Mouse (Mus musculus) heart, embryonic 11.5 days (tissue): ENCODE results near the gene Myo10. TPM values are rescaled to one million over a fixed set of nuclear protein-coding genes. Genes with fewer than 3 reads are reported as not detected.

Source experiments
- ATAC-seq: fragments of 200-750 bp; cut with Nextera tagmentation; replicated peaks from 2 replicates; pipeline ENCODE4 v1.8.0; 2017; ENCODE audit warnings: moderate library complexity; ENCODE audit not compliant: insufficient number of reproducible peaks, low FRiP score, low TSS enrichment
- H3K27ac ChIP-seq: fragments of 300-500 bp; sonication (generic); 2 replicates; pipeline ENCODE4 v1.5.1; 2014; ENCODE audit warnings: mild to moderate bottlenecking, low read depth, low read length
- H3K27me3 ChIP-seq: fragments of 300-500 bp; sonication (generic); 2 replicates; pipeline ENCODE4 v1.6.1; 2014; ENCODE audit warnings: mild to moderate bottlenecking, low read length, mixed read lengths; ENCODE audit not compliant: control insufficient read depth, insufficient read depth
- H3K36me3 ChIP-seq: fragments of 300-500 bp; sonication (generic); 2 replicates; pipeline ENCODE4 v1.6.1; 2014; ENCODE audit warnings: mild to moderate bottlenecking, low read length, moderate library complexity, mixed read lengths; ENCODE audit not compliant: control insufficient read depth, insufficient read depth
- H3K4me1 ChIP-seq: fragments of 300-500 bp; sonication (generic); 2 replicates; pipeline ENCODE4 v1.6.1; 2014; ENCODE audit warnings: low read length; ENCODE audit not compliant: control insufficient read depth, insufficient read depth
- H3K4me2 ChIP-seq: fragments of 300-500 bp; sonication (generic); 2 replicates; pipeline ENCODE4 v1.6.1; 2014; ENCODE audit warnings: mild to moderate bottlenecking, moderate library complexity
- H3K4me3 ChIP-seq: fragments of 300-500 bp; sonication (generic); 2 replicates; pipeline ENCODE4 v1.5.1; 2014; ENCODE audit warnings: low read depth, low read length
- H3K9ac ChIP-seq: fragments of 300-500 bp; sonication (generic); 2 replicates; pipeline ENCODE4 v1.6.1; 2014; ENCODE audit warnings: mild to moderate bottlenecking, low read depth, low read length, moderate library complexity
- H3K9me3 ChIP-seq: fragments of 300-500 bp; sonication (generic); replicated peaks from 2 replicates; pipeline ENCODE4 v1.6.1; 2016; ENCODE audit warnings: low read length; ENCODE audit not compliant: control insufficient read depth
- WGBS: fragments of 180-500 bp; shearing (Covaris S2); extraction: QIAGEN DNeasy Blood & Tissue Kit; methylation state at CpG from one replicate; pipeline ENCODE4 v1.1.7; 2014; ENCODE audit not compliant: insufficient replicate concordance; 5-methylcytosine and 5-hydroxymethylcytosine counted together
- polyA plus RNA-seq: library from polyadenylated mRNA; unstranded; fragments of >200 nt; fragmentation: Nextera tagmentation; extraction: Ambion mirVana; gene quantifications from 2 replicates; pipeline ENCODE4 v1.2.1, GENCODE M21; 2014

Myo10 gene
- polyA plus RNA-seq, 1 experiment from 2014 or later: 15.4 TPM

GRCm38 (mm10) chr15:25755536-25755935 lies 133.2 kb downstream of the Myo10 start:
- H3K4me1 ChIP-seq: no peaks in the 10 kb centered on the region
- 69% methylated on average over 6 of the region's 6 CpGs for WGBS
- no peak for ATAC-seq

GRCm38 (mm10) chr15:25756072-25756471 lies 133.7 kb downstream of the Myo10 start:
- Histone ChIP-seq H3K4me2 (no peak overlapping the region), H3K4me1 (no peaks in the 10 kb centered on the region), H3K4me3 (no peak overlapping the region), H3K9ac (no peak overlapping the region), H3K27ac (no peak overlapping the region), H3K9me3 (no peaks in the 10 kb centered on the region), H3K27me3 (no peaks in the 10 kb centered on the region), H3K36me3 (no peaks in the 10 kb centered on the region)
- ATAC-seq: no peak
- 53% methylated on average over 3 of the region's 3 CpGs for WGBS

More at GRCm38 (mm10) chr15:25755536-25755935, 133.2 kb downstream of the Myo10 start:
- Histone ChIP-seq H3K27ac (no peak overlapping the region), H3K9me3 (no peaks in the 10 kb centered on the region), H3K27me3 (no peaks in the 10 kb centered on the region), H3K4me2 (no peak overlapping the region), H3K4me3 (no peak overlapping the region), H3K9ac (no peak overlapping the region), H3K36me3 (no peaks in the 10 kb centered on the region)

- Histone ChIP-seq H3K4me1 (no peaks in the 10 kb centered on the region), H3K27ac (no peak overlapping the region), H3K9ac (no peak overlapping the region), H3K4me2 (no peak overlapping the region), H3K36me3 (no peaks in the 10 kb centered on the region), H3K9me3 (no peaks in the 10 kb centered on the region), H3K4me3 (no peak overlapping the region), H3K27me3 (no peaks in the 10 kb centered on the region)
- no peak for ATAC-seq
- 77% methylated on average over 10 of the region's 10 CpGs for WGBS
Measured at GRCm38 (mm10) chr15:25758037-25758436, 135.7 kb downstream of the Myo10 start.

GRCm38 (mm10) chr15:25758500-25759086 lies 136.3 kb downstream of the Myo10 start:
- H3K27ac ChIP-seq: no peak overlapping the region
- H3K4me3 ChIP-seq: no peak overlapping the region
- no peaks in the 10 kb centered on the region for H3K9me3 ChIP-seq
- H3K36me3 ChIP-seq: peaks cover 3% of the 10 kb centered on the region; the same call in 1 of the 2 replicates
- H3K27me3 ChIP-seq: no peaks in the 10 kb centered on the region
- no peak for ATAC-seq
- no peaks in the 10 kb centered on the region for H3K4me1 ChIP-seq
- H3K9ac ChIP-seq: no peak overlapping the region
- no peak overlapping the region for H3K4me2 ChIP-seq
- 74% methylated on average over 15 of the region's 15 CpGs for WGBS

- no peak overlapping the region for H3K4me3 ChIP-seq
- no peak for ATAC-seq
- WGBS: 84% methylated on average over 5 of the region's 5 CpGs
- H3K4me2 ChIP-seq: no peak overlapping the region
- peaks cover 3% of the 10 kb centered on the region; the same call in 1 of the 2 replicates for H3K36me3 ChIP-seq
- no peak overlapping the region for H3K27ac ChIP-seq
- H3K27me3 ChIP-seq: no peaks in the 10 kb centered on the region
- no peak overlapping the region for H3K9ac ChIP-seq
- no peaks in the 10 kb centered on the region for H3K9me3 ChIP-seq
- H3K4me1 ChIP-seq: no peaks in the 10 kb centered on the region
Measured at GRCm38 (mm10) chr15:25760304-25760703, 138.0 kb downstream of the Myo10 start.

GRCm38 (mm10) chr15:25761049-25761448 lies 138.7 kb downstream of the Myo10 start:
- ATAC-seq: no peak
- Histone ChIP-seq H3K4me2 (no peak overlapping the region), H3K27ac (no peak overlapping the region), H3K4me3 (no peak overlapping the region), H3K9me3 (no peaks in the 10 kb centered on the region), H3K9ac (no peak overlapping the region), H3K27me3 (no peaks in the 10 kb centered on the region), H3K36me3 (peaks cover 3% of the 10 kb centered on the region; the same call in 1 of the 2 replicates), H3K4me1 (peaks cover 5% of the 10 kb centered on the region; the same call in 1 of the 2 replicates)
- WGBS: 77% methylated on average over 2 of the region's 2 CpGs

- Histone ChIP-seq H3K27ac (no peak overlapping the region), H3K4me2 (no peak overlapping the region), H3K36me3 (peaks cover 3% of the 10 kb centered on the region; the same call in 1 of the 2 replicates), H3K4me1 (peaks cover 5% of the 10 kb centered on the region), H3K27me3 (no peaks in the 10 kb centered on the region), H3K9me3 (no peaks in the 10 kb centered on the region), H3K9ac (no peak overlapping the region), H3K4me3 (no peak overlapping the region)
- ATAC-seq: no peak
- 31% methylated on average over 8 of the region's 8 CpGs for WGBS
Measured at GRCm38 (mm10) chr15:25761800-25762211, 139.5 kb downstream of the Myo10 start.

GRCm38 (mm10) chr15:25762306-25762705 lies 140.0 kb downstream of the Myo10 start:
- Histone ChIP-seq H3K27ac (no peak overlapping the region), H3K9me3 (no peaks in the 10 kb centered on the region), H3K36me3 (peaks cover 3% of the 10 kb centered on the region; the same call in 1 of the 2 replicates), H3K27me3 (no peaks in the 10 kb centered on the region), H3K4me1 (peaks cover 9% of the 10 kb centered on the region), H3K4me2 (no peak overlapping the region), H3K4me3 (no peak overlapping the region), H3K9ac (no peak overlapping the region)
- no peak for ATAC-seq
- 33% methylated on average over 8 of the region's 8 CpGs for WGBS

- Histone ChIP-seq H3K27me3 (no peaks in the 10 kb centered on the region), H3K4me2 (no peak overlapping the region), H3K27ac (no peak overlapping the region), H3K9me3 (no peaks in the 10 kb centered on the region), H3K4me1 (peaks cover 17% of the 10 kb centered on the region), H3K36me3 (peaks cover 3% of the 10 kb centered on the region; the same call in 1 of the 2 replicates), H3K9ac (no peak overlapping the region), H3K4me3 (no peak overlapping the region)
- 65% methylated on average over 7 of the region's 7 CpGs for WGBS
- ATAC-seq: no peak
Measured at GRCm38 (mm10) chr15:25763106-25763505, 140.8 kb downstream of the Myo10 start.
